Mouse (Mus musculus) liver, embryonic 16.5 days (tissue): ENCODE results near the gene Bcan. TPM values are rescaled to one million over a fixed set of nuclear protein-coding genes. Genes with fewer than 3 reads are reported as not detected.

ENCODE experiments used
- ATAC-seq: fragments of 200-750 bp; cut with Nextera tagmentation; 2 replicates; pipeline ENCODE4 v1.8.0; 2017; ENCODE audit warnings: low read depth, mild to moderate bottlenecking, moderate number of reproducible peaks, moderate library complexity
- H3K27ac ChIP-seq: fragments of 300-500 bp; sonication (generic); 2 replicates; pipeline ENCODE4 v1.5.1; 2014; ENCODE audit warnings: mild to moderate bottlenecking, low read length
- H3K27me3 ChIP-seq: fragments of 300-500 bp; sonication (generic); 2 replicates; pipeline ENCODE4 v1.6.1; 2014; ENCODE audit warnings: low read depth, low read length, mixed read lengths; ENCODE audit not compliant: control insufficient read depth, insufficient read depth
- H3K36me3 ChIP-seq: fragments of 300-500 bp; sonication (generic); 2 replicates; pipeline ENCODE4 v1.6.1; 2014; ENCODE audit warnings: mild to moderate bottlenecking; ENCODE audit not compliant: control insufficient read depth, insufficient read depth
- H3K4me1 ChIP-seq: fragments of 300-500 bp; sonication (generic); 2 replicates; pipeline ENCODE4 v1.6.1; 2014; ENCODE audit warnings: low read depth, low read length, mixed read lengths; ENCODE audit not compliant: control insufficient read depth
- H3K4me2 ChIP-seq: fragments of 300-500 bp; sonication (generic); 2 replicates; pipeline ENCODE4 v1.6.1; 2014; ENCODE audit warnings: low read depth, low read length, mixed read lengths
- H3K4me3 ChIP-seq: fragments of 300-500 bp; sonication (generic); 2 replicates; pipeline ENCODE4 v1.5.1; 2014; ENCODE audit warnings: low read depth, mild to moderate bottlenecking, low read length
- H3K9ac ChIP-seq: fragments of 300-500 bp; sonication (generic); 2 replicates; pipeline ENCODE4 v1.6.1; 2014; ENCODE audit warnings: low read depth, low read length
- H3K9me3 ChIP-seq: fragments of 300-500 bp; sonication (generic); replicated peaks from 2 replicates; pipeline ENCODE4 v1.6.1; 2016; ENCODE audit warnings: low read length; ENCODE audit not compliant: control insufficient read depth
- WGBS: fragments of 180-500 bp; shearing (Covaris S2); extraction: QIAGEN DNeasy Blood & Tissue Kit; methylation state at CpG from one replicate; pipeline ENCODE4 v1.1.7; 2014; ENCODE audit not compliant: insufficient replicate concordance; 5-methylcytosine and 5-hydroxymethylcytosine counted together
- polyA plus RNA-seq: library from polyadenylated mRNA; unstranded; fragments of >200 nt; fragmentation: Nextera tagmentation; extraction: Ambion mirVana; gene quantifications from 2 replicates; pipeline ENCODE4 v1.2.1, GENCODE M21; 2015

Bcan gene
- polyA plus RNA-seq, 1 experiment from 2014 or later = 0.04 TPM

GRCm38 (mm10) chr3:88023192-88024074 lies 23.4 kb upstream of the Bcan start:
- 0 out of 2 replicates have a peak overlapping the region, but pooled peaks have one; percentile 20 for H3K9ac ChIP-seq
- H3K27me3 ChIP-seq = peaks cover 70% of the 10 kb centered on the region

DNA sequence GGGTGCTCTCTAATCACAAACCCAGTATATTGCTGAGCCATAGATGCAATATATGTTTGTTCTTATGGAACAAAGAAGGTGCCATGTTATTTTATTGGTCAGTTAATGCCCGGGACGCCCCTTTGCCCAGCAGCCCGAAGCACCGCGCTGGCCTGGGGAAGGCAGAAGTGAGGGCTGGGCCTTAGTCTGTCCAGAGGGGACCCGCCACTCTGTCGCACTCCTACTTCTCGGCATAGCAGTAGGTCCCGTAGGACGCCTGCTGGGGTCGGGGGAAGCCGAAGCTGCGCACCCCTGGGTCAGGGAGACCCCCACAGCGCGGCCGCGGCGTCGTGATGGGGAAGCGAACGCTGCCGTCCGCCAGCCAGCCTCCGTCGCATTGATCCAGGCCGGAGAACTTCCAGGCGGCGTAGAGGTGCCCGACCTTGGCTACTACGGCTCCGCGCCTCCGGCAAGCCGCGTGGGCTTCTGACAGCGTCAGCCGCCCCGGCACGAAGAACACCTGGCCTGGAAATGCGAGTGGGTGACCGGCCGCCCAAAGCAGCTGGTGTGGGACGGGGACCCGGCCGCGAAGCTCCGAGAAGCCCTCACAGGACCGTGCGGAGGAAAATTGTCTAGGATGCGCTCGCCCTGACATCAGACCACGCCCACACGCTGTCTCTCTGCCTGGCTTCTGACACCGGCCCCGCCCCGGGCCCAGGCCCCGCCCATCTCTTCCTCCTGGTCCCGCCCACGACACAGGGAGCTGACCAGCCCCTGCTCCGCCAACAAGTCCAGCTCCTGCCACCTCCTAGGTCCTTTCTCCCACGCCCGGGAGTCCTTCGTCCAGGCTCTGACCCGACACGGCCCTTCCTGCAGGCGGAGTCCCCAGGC lies 22.5 kb upstream of the Bcan start:
- Histone ChIP-seq H3K9ac (0 out of 2 replicates have a peak overlapping the region, but pooled peaks have one; percentile 20), H3K27me3 (peaks cover 70% of the 10 kb centered on the region)
- peak; percentile 89 for ATAC-seq

More at GRCm38 (mm10) chr3:88023192-88024074, 23.4 kb upstream of the Bcan start:
- no peak; the same call in 1 of the 2 replicates for ATAC-seq
- Histone ChIP-seq H3K4me2 (peak overlapping the region; percentile 82), H3K4me1 (peaks cover 11% of the 10 kb centered on the region), H3K27ac (no peak overlapping the region), H3K4me3 (peak overlapping the region; percentile 60), H3K36me3 (no peaks in the 10 kb centered on the region), H3K9me3 (peaks cover 3% of the 10 kb centered on the region)
- WGBS = 1% methylated on average over 80 of the region's 81 CpGs

GRCm38 (mm10) chr3:88010634-88011265 lies 10.7 kb upstream of the Bcan start:
- ATAC-seq = no peak
- Histone ChIP-seq H3K27ac (no peak overlapping the region), H3K9ac (no peak overlapping the region), H3K4me1 (no peaks in the 10 kb centered on the region), H3K9me3 (no peaks in the 10 kb centered on the region), H3K36me3 (no peaks in the 10 kb centered on the region), H3K4me2 (no peak overlapping the region), H3K4me3 (no peak overlapping the region), H3K27me3 (no peaks in the 10 kb centered on the region)
- WGBS = 4% methylated on average over 6 of the region's 6 CpGs

More for the DNA sequence above, 22.5 kb upstream of the Bcan start:
- Histone ChIP-seq H3K4me1 (peaks cover 11% of the 10 kb centered on the region), H3K27ac (no peak overlapping the region), H3K9me3 (no peaks in the 10 kb centered on the region), H3K4me3 (peak overlapping the region; percentile 60), H3K36me3 (no peaks in the 10 kb centered on the region), H3K4me2 (peak overlapping the region; percentile 82)
- WGBS = 2% methylated on average over 66 of the region's 66 CpGs

- no peak overlapping the region for H3K4me3 ChIP-seq
- H3K9ac ChIP-seq = no peak overlapping the region
- WGBS = 61% methylated on average over 18 of the region's 18 CpGs
- H3K27ac ChIP-seq = no peak overlapping the region
- no peaks in the 10 kb centered on the region for H3K9me3 ChIP-seq
- H3K36me3 ChIP-seq = no peaks in the 10 kb centered on the region
- H3K4me1 ChIP-seq = no peaks in the 10 kb centered on the region
- peaks cover 26% of the 10 kb centered on the region for H3K27me3 ChIP-seq
- ATAC-seq = no peak
- no peak overlapping the region for H3K4me2 ChIP-seq
These were observed 6.1 kb upstream of the Bcan start for GRCm38 (mm10) chr3:88005822-88006786.

- H3K27me3 ChIP-seq = peaks cover 62% of the 10 kb centered on the region
- no peak overlapping the region for H3K9ac ChIP-seq
- H3K4me3 ChIP-seq = no peak overlapping the region
- no peak for ATAC-seq
- no peaks in the 10 kb centered on the region for H3K36me3 ChIP-seq
- H3K27ac ChIP-seq = no peak overlapping the region
- H3K4me2 ChIP-seq = no peak overlapping the region
- no peaks in the 10 kb centered on the region for H3K9me3 ChIP-seq
- H3K4me1 ChIP-seq = no peaks in the 10 kb centered on the region
- 3% methylated on average over 17 of the region's 17 CpGs for WGBS
These were observed 2.4 kb upstream of the Bcan start for GRCm38 (mm10) chr3:88002291-88002976.

GRCm38 (mm10) chr3:88000816-88001595 lies 976 bp upstream of the Bcan start:
- no peak overlapping the region for H3K27ac ChIP-seq
- 15% methylated on average over 11 of the region's 11 CpGs for WGBS
- no peaks in the 10 kb centered on the region for H3K9me3 ChIP-seq
- ATAC-seq = no peak
- no peaks in the 10 kb centered on the region for H3K36me3 ChIP-seq
- no peaks in the 10 kb centered on the region; the same call in 1 of the 2 replicates for H3K4me1 ChIP-seq
- no peak overlapping the region for H3K4me3 ChIP-seq
- no peak overlapping the region for H3K4me2 ChIP-seq
- peaks cover 77% of the 10 kb centered on the region for H3K27me3 ChIP-seq
- no peak overlapping the region for H3K9ac ChIP-seq

DNA sequence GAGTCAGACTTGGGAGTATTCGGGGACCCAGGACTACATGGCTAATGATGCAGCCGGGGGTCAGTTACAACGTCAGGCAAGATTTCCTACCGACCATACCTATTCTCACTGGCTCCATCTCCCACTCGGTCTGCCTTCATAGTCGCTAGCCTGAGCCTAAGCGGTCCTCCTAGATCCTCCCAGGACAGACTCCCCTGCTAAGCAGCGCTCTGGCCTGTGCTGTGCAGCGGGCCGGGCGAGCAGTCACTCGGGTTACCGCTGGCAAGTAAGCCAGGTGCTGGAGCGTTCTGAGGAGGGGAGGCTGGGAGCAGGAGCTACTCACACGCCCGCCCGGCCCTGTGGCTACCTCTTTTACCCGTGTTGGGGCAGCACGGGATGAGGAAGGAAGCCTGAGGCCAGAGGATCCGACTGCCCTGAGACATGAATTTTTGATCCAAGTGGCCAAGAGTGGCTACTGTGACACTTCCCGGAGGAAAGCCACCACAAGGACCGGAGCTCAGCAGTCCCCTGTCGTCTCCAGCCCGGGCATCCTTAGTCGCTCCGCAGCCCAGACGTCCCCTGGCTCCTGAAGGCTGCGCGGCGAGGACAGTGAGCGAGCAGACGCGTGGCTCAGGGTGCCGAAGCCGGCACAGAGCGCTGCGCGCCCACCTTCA lies 661 bp downstream of the Bcan start:
- H3K4me2 ChIP-seq = no peak overlapping the region
- H3K27me3 ChIP-seq = peaks cover 93% of the 10 kb centered on the region
- no peak overlapping the region for H3K9ac ChIP-seq
- no peaks in the 10 kb centered on the region for H3K36me3 ChIP-seq
- ATAC-seq = no peak
- no peaks in the 10 kb centered on the region; the same call in 1 of the 2 replicates for H3K4me1 ChIP-seq
- no peaks in the 10 kb centered on the region for H3K9me3 ChIP-seq
- no peak overlapping the region for H3K27ac ChIP-seq
- 1% methylated on average over 38 of the region's 38 CpGs for WGBS
- H3K4me3 ChIP-seq = no peak overlapping the region
